Mouse (Mus musculus) brain, embryonic 18.5 days (tissue): ENCODE measurements at regions not wholly inside any gene's neighbourhood (a gene's known extent, or its start where the extent isn't known, plus 50 kb on each side); places are given as distances from the start of the nearest gene placed in this dataset.
"Not testable (repeated sequence)": the region's sequence is repeated elsewhere in the genome, so short reads cannot be mapped to it uniquely, and the experiment has no call there.

Source experiments
- DNase-seq: peaks from one replicate; pipeline ENCODE4 v3.0.0-alpha.2; 2012; ENCODE audit warnings: low read depth, low spot score

GRCm38 (mm10) chr12:93151530-93151929 lies 1302.6 kb upstream of the Sel1l start:
- no peak for DNase-seq

- DNase-seq: no peak
Observed at GRCm38 (mm10) chr12:93142265-93142664, 1293.3 kb upstream of the Sel1l start.

- no peak for DNase-seq
Observed at GRCm38 (mm10) chr12:93136395-93136794, 1287.4 kb upstream of the Sel1l start.

GRCm38 (mm10) chr12:93122216-93122615 lies 1273.3 kb upstream of the Sel1l start:
- no peak for DNase-seq

- peak; percentile 22 for DNase-seq
Observed at GRCm38 (mm10) chr12:93088031-93088790, 1239.3 kb upstream of the Sel1l start.

- DNase-seq: no peak
Observed at GRCm38 (mm10) chr12:93063864-93064263, 1214.9 kb upstream of the Sel1l start.

GRCm38 (mm10) chr12:93019633-93020032 lies 1170.7 kb upstream of the Sel1l start:
- no peak for DNase-seq

- no peak for DNase-seq
Observed at GRCm38 (mm10) chr12:93011583-93011982, 1162.6 kb upstream of the Sel1l start.

GRCm38 (mm10) chr12:93006844-93007365 lies 1157.9 kb upstream of the Sel1l start:
- DNase-seq: no peak

GRCm38 (mm10) chr12:93003125-93003524 lies 1154.2 kb upstream of the Sel1l start:
- DNase-seq: no peak

- peak; percentile 49 for DNase-seq
Observed at GRCm38 (mm10) chr12:92975698-92976097, 1126.7 kb upstream of the Sel1l start.

- no peak for DNase-seq
Observed at GRCm38 (mm10) chr12:92944352-92944751, 1095.4 kb upstream of the Sel1l start.

- no peak for DNase-seq
Observed at GRCm38 (mm10) chr12:92927591-92927990, 1078.6 kb upstream of the Sel1l start.

GRCm38 (mm10) chr12:92926942-92927341 lies 1078.0 kb upstream of the Sel1l start:
- no peak for DNase-seq

GRCm38 (mm10) chr12:92919920-92920319 lies 1071.0 kb upstream of the Sel1l start:
- no peak for DNase-seq

- DNase-seq: no peak
Observed at GRCm38 (mm10) chr12:92916267-92916666, 1067.3 kb upstream of the Sel1l start.

- no peak for DNase-seq
Observed at GRCm38 (mm10) chr12:92915776-92916175, 1066.8 kb upstream of the Sel1l start.

- DNase-seq: no peak
Observed at GRCm38 (mm10) chr12:92915203-92915602, 1066.2 kb upstream of the Sel1l start.

GRCm38 (mm10) chr12:92904382-92904781 lies 1055.4 kb upstream of the Sel1l start:
- DNase-seq: no peak

GRCm38 (mm10) chr12:92892315-92892714 lies 1043.4 kb upstream of the Sel1l start:
- no peak for DNase-seq

- not testable (repeated sequence) for DNase-seq
Observed at GRCm38 (mm10) chr12:92891663-92892062, 1042.7 kb upstream of the Sel1l start.

- DNase-seq: not testable (repeated sequence)
Observed at GRCm38 (mm10) chr12:92891126-92891525, 1042.2 kb upstream of the Sel1l start.

- DNase-seq: no peak
Observed at GRCm38 (mm10) chr12:92887747-92888146, 1038.8 kb upstream of the Sel1l start.
